Mouse (Mus musculus): ENCODE results near the gene Smim5.
"Not testable (repeated sequence)": the region's sequence is repeated elsewhere in the genome, so short reads cannot be mapped to it uniquely, and the experiment has no call there.

Gene Smim5

GRCm38 (mm10) chr11:115899486-115900266 is at the start of gene Smim5:
Gene Smim5 (plus strand): TSS chr11:115899966.
- peak; percentile 64 for DNase-seq (ENCODE audit: extremely low spot score, low spot score)

GRCm38 (mm10) chr11:115854674-115855073 is 45.1 kb upstream of the Smim5 start:
- DNase-seq (ENCODE audit: extremely low spot score, low spot score), result no peak

- not testable (repeated sequence) for DNase-seq (ENCODE audit: extremely low spot score, low spot score)
Measured at GRCm38 (mm10) chr11:115857146-115857545, 42.6 kb upstream of the Smim5 start.

GRCm38 (mm10) chr11:115857936-115858335 is 41.8 kb upstream of the Smim5 start:
- DNase-seq (ENCODE audit: extremely low spot score, low spot score), result no peak

GRCm38 (mm10) chr11:115858354-115858753 is 41.4 kb upstream of the Smim5 start, which contains the start of gene Myo15b:
Gene Myo15b (plus strand): TSS chr11:115858406.
- peak; percentile 49 for DNase-seq (ENCODE audit: extremely low spot score, low spot score)

- peak; percentile 88 for DNase-seq (ENCODE audit: extremely low spot score, low spot score)
Measured at GRCm38 (mm10) chr11:115859143-115859945, 40.4 kb upstream of the Smim5 start.

GRCm38 (mm10) chr11:115863895-115864294 is 35.9 kb upstream of the Smim5 start:
- no peak for DNase-seq (ENCODE audit: extremely low spot score, low spot score)

GRCm38 (mm10) chr11:115869393-115869792 is 30.4 kb upstream of the Smim5 start:
- DNase-seq (ENCODE audit: extremely low spot score, low spot score), result no peak

- DNase-seq (ENCODE audit: extremely low spot score, low spot score), result no peak
Measured at GRCm38 (mm10) chr11:115872437-115872836, 27.3 kb upstream of the Smim5 start.

GRCm38 (mm10) chr11:115875935-115876334 is 23.8 kb upstream of the Smim5 start:
- DNase-seq (ENCODE audit: extremely low spot score, low spot score), result no peak

- DNase-seq (ENCODE audit: extremely low spot score, low spot score), result no peak
Measured at GRCm38 (mm10) chr11:115876438-115876837, 23.3 kb upstream of the Smim5 start.

GRCm38 (mm10) chr11:115877174-115877755 is 22.5 kb upstream of the Smim5 start:
- no peak for DNase-seq (ENCODE audit: extremely low spot score, low spot score)

GRCm38 (mm10) chr11:115878071-115878470 is 21.7 kb upstream of the Smim5 start:
- no peak for DNase-seq (ENCODE audit: extremely low spot score, low spot score)

GRCm38 (mm10) chr11:115881002-115881401 is 18.8 kb upstream of the Smim5 start:
- DNase-seq (ENCODE audit: extremely low spot score, low spot score), result peak; percentile 45

GRCm38 (mm10) chr11:115883251-115883650 is 16.5 kb upstream of the Smim5 start:
- DNase-seq (ENCODE audit: extremely low spot score, low spot score), result no peak

GRCm38 (mm10) chr11:115884361-115884760 is 15.4 kb upstream of the Smim5 start:
- no peak for DNase-seq (ENCODE audit: extremely low spot score, low spot score)

- DNase-seq (ENCODE audit: extremely low spot score, low spot score), result no peak
Measured at GRCm38 (mm10) chr11:115885281-115885680, 14.5 kb upstream of the Smim5 start.

GRCm38 (mm10) chr11:115886446-115886845 is 13.3 kb upstream of the Smim5 start:
- no peak for DNase-seq (ENCODE audit: extremely low spot score, low spot score)

GRCm38 (mm10) chr11:115888020-115888419 is 11.7 kb upstream of the Smim5 start:
- no peak for DNase-seq (ENCODE audit: extremely low spot score, low spot score)

- DNase-seq (ENCODE audit: extremely low spot score, low spot score), result no peak
Measured at GRCm38 (mm10) chr11:115889159-115889558, 10.6 kb upstream of the Smim5 start.

GRCm38 (mm10) chr11:115892213-115892612 is 7.6 kb upstream of the Smim5 start:
- DNase-seq (ENCODE audit: extremely low spot score, low spot score), result no peak

- DNase-seq (ENCODE audit: extremely low spot score, low spot score), result no peak
Measured at GRCm38 (mm10) chr11:115893071-115893470, 6.7 kb upstream of the Smim5 start.

Measured in neural tube, embryonic 10.5 days (tissue).